Mouse (Mus musculus): ENCODE measurements at regions not wholly inside any gene's neighbourhood (a gene's known extent, or its start where the extent isn't known, plus 50 kb on each side); places are given as distances from the start of the nearest gene placed in this dataset.
"Not testable (repeated sequence)": the region's sequence is repeated elsewhere in the genome, so short reads cannot be mapped to it uniquely, and the experiment has no call there.

DNA sequence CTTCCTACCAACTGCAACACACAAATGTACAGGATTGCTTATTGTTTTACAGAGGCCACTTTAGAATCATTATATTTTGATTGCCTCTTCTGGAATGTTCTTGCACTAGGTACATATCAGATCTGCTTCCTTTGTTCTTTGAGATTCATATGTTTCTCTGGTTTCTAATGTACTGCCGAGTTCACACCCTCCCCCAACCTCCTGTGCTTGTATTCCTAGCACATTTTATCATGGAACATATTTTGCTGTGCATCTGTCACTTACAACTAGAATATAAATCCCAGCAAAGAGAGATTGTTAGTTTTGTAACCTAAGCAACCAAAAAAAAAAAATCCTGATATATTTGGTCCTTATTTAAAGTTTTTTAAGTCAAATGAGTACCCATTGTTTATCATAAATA lies 141.4 kb upstream of the Lrp1b start:
- peak in 1 of 2 experiments; percentile 24 for DNase-seq (ENCODE audit: extremely low spot score in 1 of 2, low spot score in 2 of 2)
- intact Hi-C loops (cut with DNase I): no loop called here

DNA sequence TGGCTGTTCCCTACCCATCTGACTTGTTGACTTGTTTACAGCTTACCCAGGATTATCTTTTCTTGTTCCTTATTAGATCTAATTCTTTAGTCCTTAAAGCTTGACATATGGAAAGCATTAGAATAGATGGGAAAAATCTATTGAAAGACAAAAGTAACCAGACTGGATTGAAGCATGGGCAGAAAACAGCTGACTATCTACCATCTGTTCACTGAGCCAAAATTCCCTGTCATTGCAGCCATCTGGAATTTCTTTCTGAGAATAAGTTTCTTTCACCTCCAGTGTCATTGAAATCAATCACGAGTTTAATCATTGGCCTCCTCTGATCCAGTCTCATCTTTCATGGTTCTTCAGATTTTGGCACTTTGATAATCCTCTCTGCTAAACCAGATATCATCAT lies 130.6 kb upstream of the Lrp1b start:
- intact Hi-C loops (cut with DNase I): no loop called here
- DNase-seq (ENCODE audit: extremely low spot score in 1 of 2, low spot score in 2 of 2): no peak

DNA sequence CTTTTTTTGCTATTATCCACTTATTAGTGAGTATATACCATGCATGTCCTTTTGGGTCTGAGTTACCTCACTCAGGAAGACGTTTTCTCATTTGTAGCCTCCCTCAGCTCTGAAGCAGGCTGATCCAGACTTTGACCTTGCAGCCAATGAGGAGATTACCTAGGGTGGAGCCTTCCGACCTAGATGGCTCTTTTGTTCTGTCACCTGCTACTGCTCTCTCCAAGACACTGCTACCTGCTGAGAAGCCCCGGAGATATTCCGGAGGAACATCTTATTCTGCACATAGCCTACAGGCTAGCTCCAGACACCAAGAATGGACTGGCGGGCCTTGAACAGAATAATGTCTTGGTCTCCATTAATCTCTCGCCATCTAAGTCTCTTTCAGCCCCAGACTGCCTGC lies 87.1 kb upstream of the Lrp1b start:
- intact Hi-C loops (cut with DNase I); DNase-seq (ENCODE audit: extremely low spot score in 1 of 2, low spot score in 2 of 2): not testable (repeated sequence)

Data from left cerebral cortex, postnatal 10 days (tissue).